Mouse (Mus musculus) left cerebral cortex, postnatal 36 days (tissue): ENCODE data around the gene Ptprd. TPM values are rescaled to one million over a fixed set of nuclear protein-coding genes. Genes with fewer than 3 reads are reported as not detected.

Source experiments
- DNase-seq, 2 experiments: peaks; one replicate each; pipeline ENCODE4 v3.0.0; 2021 to 2022; ENCODE audit warnings: low spot score in 2 of 2, mixed read lengths in 1 of 2
- intact Hi-C: fragments of 180-260 bp; cut with DNase I; formaldehyde crosslinking; loops from one replicate; pipeline ENCODE4 v1.15.1; 2025
- total RNA-seq, 2 experiments: library from RNA; stranded (reverse); gene quantifications; 2 replicates each; pipeline ENCODE4 v1.2.3; 2021

The Ptprd gene
- total RNA-seq, result 100 to 1,000 TPM; 313 to 350 TPM

DNA sequence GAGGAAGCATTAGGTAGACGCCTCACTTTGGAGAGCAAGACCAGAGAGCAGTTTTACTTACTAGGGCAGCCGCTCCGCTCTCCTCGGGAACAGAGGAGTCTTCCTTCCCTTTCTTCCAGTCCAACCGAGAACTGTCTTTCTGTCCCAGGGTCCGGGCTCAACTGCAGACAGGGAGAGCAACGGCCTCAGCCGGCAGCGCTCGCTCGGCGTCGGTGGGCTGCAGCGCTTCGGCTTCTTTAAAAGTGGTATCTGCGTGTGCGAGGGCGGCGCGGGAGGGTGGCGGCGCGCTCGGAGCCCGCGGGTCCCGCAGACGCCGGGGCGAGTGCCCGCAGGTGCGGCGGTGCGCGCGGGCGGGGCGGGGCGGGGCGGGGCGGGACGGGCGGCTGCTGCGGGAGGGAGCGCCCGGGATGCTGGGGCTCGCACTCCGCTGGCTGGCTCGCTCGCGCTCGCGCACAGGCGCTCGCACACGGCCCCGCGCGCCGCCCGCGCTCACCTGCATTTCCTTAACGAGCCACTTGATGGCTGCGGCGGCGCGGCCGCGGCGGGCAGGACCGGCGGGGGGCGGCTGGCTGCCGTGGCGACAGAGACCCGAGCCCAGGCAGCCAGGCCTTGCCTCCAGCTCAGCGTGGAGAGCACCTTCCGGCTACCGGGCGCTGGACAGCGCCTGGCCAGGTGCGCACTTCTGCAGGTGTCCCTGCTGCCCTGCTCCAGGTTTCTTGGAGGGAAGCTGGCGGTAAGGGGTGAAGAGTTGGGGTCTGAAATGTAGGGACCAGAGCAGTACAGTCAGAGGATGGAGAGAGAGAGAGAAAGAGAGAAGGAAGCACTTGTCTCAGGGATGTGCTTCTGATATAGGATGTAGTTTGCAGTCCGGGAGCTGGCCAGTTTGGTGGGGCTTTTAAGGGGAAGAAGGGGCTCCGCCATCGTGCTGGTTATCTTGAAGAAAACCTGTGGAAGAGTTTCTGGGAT, at the start of gene Ptprd:
Gene Ptprd (minus strand): TSS at position 433 of the 966 bp plus-strand sequence.
- intact Hi-C loops, result loop anchor here (2.0 kb wide), 1 partner anchor 563 kb away; no protein-coding TSS in a partner anchor
- DNase-seq, result peak; percentile 60 to 80

- intact Hi-C loops, result no loop called here
- DNase-seq, result no peak
Measured at GRCm38 (mm10) chr4:78235820-78236219, 24.1 kb upstream of the Ptprd start.

DNA sequence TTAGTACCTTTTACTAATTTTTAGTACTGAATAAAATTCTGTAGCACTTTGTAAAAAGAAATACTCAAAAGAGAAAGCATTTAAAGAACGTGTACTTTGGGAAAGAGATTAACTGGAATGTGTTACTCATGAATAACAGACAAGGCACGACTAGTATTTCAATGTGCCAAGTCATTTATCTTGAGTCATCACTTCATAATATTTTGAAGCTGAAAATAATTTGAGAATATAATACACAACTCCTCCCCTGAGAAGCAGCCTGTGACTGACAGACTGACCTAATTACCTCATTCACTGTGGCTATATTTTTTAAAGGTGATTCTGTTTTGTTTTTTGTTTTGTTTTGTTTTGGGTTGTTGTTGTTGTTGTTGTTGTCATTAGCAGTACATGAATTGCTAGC, 23.6 kb upstream of the Ptprd start:
- intact Hi-C loops, result no loop called here
- no peak for DNase-seq

- intact Hi-C loops, result no loop called here
- no peak for DNase-seq
Measured at GRCm38 (mm10) chr4:78234681-78235080, 22.9 kb upstream of the Ptprd start.

- intact Hi-C loops, result no loop called here
- DNase-seq, result peak; percentile 12 to 22
Measured at GRCm38 (mm10) chr4:78213949-78214348, 2.2 kb upstream of the Ptprd start.

DNA sequence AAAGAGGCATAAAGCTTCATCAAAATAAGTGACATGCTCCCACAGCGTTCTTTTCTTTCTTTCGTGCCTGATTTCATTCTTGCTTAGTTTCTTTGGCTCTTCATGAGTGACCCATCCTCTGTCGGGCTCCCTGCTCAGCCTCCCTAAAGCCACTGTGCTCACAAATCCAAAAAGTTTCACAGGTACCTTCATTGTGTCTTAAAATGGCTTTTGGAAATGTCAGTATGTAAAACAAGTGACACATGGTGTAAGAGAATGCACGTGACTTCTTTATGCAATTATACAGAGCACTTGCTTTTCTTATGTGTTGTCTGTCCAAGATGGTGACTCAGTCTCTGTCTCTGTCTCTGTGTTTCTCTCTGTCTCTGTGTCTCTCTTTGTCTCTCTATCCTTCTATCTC, 1.2 kb upstream of the Ptprd start:
- intact Hi-C loops, result no loop called here
- DNase-seq, result peak in 1 of 2 experiments; percentile 17

DNA sequence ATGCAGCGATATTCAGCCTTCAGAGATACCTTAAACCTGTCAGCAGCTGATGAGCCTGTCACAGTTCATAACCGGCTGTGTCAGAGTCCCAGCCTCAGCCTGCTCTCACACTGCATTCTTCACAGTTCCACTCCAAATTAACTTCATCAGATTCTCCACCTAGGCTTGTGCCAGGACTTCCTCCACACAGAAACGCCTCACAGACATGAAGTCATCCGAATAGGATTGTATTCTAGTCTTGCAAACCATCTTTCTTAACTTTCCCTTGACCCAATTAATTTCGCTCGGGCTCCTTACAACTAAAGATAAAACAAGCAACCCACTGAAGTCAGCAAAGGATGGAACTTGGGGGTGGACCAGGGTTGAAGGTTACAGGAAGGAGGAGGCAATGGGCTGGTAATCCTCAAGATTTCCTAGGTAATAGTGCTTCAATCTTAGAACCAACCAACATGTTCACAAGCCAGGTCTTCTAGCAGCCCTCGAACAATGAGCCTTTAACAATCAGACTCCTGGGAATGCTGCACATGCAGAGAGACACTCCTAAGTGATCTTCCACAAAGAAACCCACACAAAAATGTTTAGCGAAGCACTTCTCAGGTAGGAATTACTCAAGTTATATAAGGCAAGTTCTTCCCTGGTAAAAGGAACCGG, 758 bp downstream of the Ptprd start:
- peak; percentile 29 to 34 for DNase-seq
- intact Hi-C loops, result loop anchor here (2.0 kb wide), 1 partner anchor 562 kb away; no protein-coding TSS in a partner anchor

DNA sequence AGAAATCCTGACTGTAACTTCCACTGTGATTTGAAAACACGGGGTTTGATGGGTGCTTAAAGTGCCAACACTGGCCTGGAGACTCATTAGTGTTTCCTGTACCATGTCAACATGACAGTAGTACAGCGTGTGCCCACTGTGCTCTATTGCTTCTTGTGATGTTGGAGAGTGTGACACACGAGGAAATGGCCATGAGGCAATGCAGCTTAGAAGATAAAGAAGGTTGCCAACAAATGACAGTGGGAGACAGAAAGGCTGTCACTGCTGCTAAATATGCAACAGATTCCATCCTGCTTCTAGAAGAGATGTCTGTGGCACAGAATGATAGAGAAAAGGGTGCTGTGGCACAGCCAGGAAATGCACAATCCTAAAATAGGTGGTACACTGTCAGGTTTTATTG, 6.7 kb downstream of the Ptprd start:
- intact Hi-C loops, result no loop called here
- no peak for DNase-seq

- intact Hi-C loops, result no loop called here
- no peak for DNase-seq
Measured at GRCm38 (mm10) chr4:78168447-78168846, 43.3 kb downstream of the Ptprd start.

DNA sequence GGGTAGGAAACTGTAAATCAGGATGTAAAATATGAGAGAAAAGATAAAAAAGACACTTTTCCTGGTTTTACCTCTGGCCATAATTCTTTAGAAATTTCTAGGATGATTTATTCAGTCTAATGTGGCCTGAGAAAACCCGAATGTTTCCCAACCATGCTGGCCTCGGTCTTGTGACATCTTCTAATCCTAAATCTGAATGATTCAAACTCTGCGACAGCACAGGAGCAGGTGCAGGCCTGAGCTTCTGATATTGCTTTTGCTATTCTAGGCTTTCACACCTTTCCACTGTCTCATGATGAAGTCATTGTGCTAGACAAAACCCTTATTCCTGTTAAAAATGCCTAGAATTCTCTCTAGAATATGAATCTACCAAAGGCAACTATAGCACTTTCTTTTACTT, 51.3 kb downstream of the Ptprd start:
- intact Hi-C loops, result no loop called here
- DNase-seq, result no peak

DNA sequence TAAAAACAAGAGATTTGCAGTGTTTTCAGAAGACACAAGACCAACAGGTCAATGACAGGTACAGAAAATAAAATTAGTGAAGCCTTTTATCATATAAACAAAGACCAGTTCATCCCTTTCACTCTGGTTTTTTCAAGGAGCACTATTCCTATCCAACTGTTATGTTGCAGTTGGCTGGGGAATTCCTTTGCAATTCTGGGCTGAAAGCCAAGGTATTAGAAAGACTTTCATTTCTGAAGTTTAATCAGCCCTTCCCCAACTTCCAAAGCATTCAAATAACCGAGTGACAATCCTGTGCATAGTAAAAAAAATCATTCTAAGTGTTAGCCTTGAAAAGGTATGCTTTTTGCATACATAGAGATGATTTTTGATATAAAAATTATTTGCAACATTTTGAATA, 61.2 kb downstream of the Ptprd start:
- no peak for DNase-seq
- intact Hi-C loops, result no loop called here

- intact Hi-C loops, result no loop called here
Measured at GRCm38 (mm10) chr4:78142767-78143148, 69.0 kb downstream of the Ptprd start.

DNA sequence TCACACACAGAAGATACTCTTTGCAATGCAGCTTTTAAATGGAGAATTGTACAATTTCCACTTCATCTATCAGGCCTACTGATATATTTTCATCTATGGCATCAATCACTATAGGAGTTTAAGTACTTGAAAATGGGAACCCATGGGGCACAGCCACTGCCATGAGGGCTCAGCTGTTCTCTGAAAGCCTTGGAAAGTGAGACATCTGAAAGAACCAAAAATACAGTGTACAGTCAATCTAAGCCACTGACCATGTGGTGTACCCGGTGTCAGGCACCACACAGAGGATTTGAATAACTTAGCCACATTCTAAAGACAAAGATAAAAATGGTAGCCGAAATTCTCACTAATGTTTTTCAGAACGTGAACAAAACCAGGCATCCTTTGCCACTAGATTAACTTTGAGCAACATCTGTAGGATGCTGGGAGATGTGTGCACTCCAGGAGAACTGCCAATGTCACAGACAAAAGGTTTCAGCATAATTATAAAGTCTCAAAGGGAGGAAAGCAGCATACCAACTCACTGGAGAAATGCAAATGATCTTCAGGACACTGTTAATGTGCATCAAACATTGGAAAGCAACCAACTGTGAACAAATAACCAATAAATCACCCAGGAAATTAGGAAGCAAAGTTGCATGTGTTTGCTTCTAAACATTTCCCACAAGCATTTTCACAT, 69.5 kb downstream of the Ptprd start:
- intact Hi-C loops, result no loop called here
- DNase-seq, result no peak

More at GRCm38 (mm10) chr4:78142767-78143148, 69.0 kb downstream of the Ptprd start:
- DNase-seq, result no peak

DNA sequence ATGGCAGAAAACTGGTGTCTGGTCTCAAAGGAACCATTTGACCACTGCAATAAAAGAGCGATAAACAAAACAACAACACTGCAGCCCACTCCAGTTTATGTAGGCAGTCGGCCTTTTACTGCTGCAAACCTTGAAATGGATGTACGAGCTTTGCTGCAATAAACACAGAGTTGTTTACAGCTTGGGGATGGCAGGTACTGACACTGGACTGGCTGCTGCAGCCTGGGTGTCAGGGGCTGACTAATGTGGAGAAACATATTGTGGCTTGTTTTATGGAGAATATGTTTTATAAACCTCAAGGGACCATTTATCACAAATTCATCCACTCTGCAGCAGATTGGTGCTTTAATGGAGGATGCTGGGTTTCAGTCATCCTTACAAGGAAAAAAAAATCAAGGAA, 100.9 kb downstream of the Ptprd start:
- no peak for DNase-seq
- intact Hi-C loops, result no loop called here

DNA sequence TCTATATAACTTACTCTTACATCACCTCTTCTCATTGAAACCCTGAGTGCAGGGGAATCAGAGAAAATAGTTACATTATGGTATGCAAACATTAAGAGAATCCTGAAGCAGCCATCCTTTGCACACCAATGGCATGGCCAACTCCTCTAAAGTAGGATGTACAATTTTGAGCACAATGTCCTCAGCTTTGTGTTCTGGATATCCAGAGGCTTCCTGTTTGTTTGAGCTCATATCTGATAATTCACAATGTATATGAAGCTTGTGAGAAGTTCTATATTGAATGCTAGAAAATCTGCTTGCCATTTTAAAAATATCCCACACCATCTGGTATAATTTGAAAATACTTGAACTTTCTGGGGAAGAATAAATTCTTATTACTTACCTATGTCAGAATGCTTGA, 114.2 kb downstream of the Ptprd start:
- intact Hi-C loops, result no loop called here
- DNase-seq, result no peak

GRCm38 (mm10) chr4:78082744-78083143, 129.0 kb downstream of the Ptprd start:
- intact Hi-C loops, result no loop called here
- DNase-seq, result no peak

- DNase-seq, result no peak
- intact Hi-C loops, result no loop called here
Measured at GRCm38 (mm10) chr4:78077499-78077898, 134.3 kb downstream of the Ptprd start.

DNA sequence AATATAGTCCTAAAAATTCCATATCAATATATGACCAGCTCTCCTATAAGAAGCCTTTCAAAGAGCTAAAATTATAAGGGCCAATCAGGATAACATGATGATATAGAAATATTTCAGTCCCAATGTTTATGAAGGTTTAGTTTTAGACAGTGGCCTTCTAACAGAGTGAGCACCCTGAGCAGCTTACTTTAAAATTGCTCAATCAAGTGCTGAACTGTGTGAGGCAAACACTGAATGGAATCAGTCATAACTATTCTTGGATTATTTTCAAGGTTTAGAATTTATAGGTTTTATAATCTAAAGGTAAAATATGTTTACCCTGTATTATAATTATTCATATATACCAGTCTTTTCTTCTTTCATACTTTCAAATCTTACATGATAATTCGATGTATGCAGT, 134.7 kb downstream of the Ptprd start:
- DNase-seq, result no peak
- intact Hi-C loops, result no loop called here

DNA sequence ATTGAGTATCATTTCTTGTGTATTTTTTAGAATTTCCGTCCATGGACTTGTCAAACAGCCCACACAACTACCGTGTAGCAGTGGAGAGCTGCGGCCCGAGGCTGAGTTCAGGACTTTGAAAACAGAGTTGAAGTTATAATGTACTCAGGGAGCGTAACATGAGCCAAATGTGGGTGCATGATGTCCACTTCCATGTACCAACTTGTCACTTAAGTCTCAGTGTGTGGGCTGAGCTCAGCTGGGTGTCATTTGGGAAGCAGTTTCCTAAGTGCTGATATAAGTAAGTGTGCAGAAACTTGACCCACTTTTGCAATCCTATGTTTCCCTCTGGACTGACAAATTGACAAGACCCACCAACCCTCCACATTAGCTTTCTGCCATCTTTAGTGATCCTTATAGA, 173.4 kb downstream of the Ptprd start:
- no peak for DNase-seq
- intact Hi-C loops, result no loop called here

DNA sequence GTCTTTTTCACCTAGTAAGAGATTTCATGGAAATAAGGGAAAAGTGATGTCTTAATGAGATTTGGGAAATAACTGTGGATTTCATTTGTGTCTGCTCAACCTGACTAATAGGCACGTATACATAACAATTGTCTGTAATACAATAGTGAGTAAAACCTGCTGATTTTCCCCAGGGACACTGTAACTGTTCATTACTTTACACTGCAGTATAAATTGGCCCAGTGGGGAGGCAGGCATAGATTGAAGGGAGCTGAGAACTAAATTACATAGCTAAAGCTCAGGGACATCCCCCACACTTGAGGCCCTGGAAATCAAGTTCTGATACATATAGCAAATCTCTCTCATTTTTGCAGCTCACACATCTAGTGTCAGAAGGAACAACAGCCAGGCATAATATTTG, 209.7 kb downstream of the Ptprd start:
- no peak for DNase-seq
- intact Hi-C loops, result no loop called here
